8 mouse cellular contexts compared by ENCODE assay signal in genomic region chr3:88758045-88758500, GRCm38 (mm10). TPM values are rescaled to one million over a fixed set of nuclear protein-coding genes. Genes with fewer than 3 reads are reported as not detected.
A peak's percentile ranks its signal among the peaks of the same experiment; 100 is the strongest.
DNase-seq lines count a peak whose midpoint lies in the region; ATAC-seq and TF ChIP-seq lines count a peak whose summit lies in the region.

No protein-coding gene starts in this region.

- ATAC-seq in hindbrain, embryonic 14.5 days (ENCODE audit: low FRiP score): peak; percentile 84
- peak; percentile 85 for ATAC-seq in lung, postnatal 0 days

- DNase-seq in MEL (ENCODE audit: low read depth, low spot score): peak; percentile 71
- peak; percentile 65 to 68 for DNase-seq in cerebellum, postnatal 36 days
- peak; percentile 53 for DNase-seq in gastrocnemius, adult 18-20 months (ENCODE audit: low spot score)
- DNase-seq in hindbrain, embryonic 14.5 days (ENCODE audit: low spot score): peak; percentile 78
- DNase-seq in layer of hippocampus, postnatal 36 days: peak; percentile 82 to 89
- peak; percentile 84 for DNase-seq in lung, postnatal 0 days (ENCODE audit: low spot score)
- DNase-seq in right cerebral cortex, adult 2 months (ENCODE audit: low spot score in 2 of 2): peak; percentile 75 to 84
- no peak for DNase-seq in spleen, postnatal 10 days (ENCODE audit: low spot score in 2 of 2)

- H3K9ac ChIP-seq in MEL (ENCODE audit: control insufficient read depth, low read depth, low read length, poor library complexity, severe bottlenecking): peak overlapping the region; percentile 43
- H3K9ac ChIP-seq in hindbrain, embryonic 14.5 days: 0 out of 2 replicates have a peak overlapping the region, but pooled peaks have one; percentile 21
- no peak overlapping the region; the same call in 1 of the 2 replicates for H3K9ac ChIP-seq in lung, postnatal 0 days (replicated peaks; ENCODE audit: low read depth)

- peaks cover 0 to 13% of the 10 kb centered on the region in 2 experiments; a peak in 2 of 4 replicates for H3K36me3 ChIP-seq in MEL (ENCODE audit: control insufficient read depth in 1 of 2, insufficient read depth in 2 of 2, low read length in 2 of 2)
- peaks cover 92% of the 10 kb centered on the region for H3K36me3 ChIP-seq in hindbrain, embryonic 14.5 days (replicated peaks; ENCODE audit: control insufficient read depth, insufficient read depth)
- H3K36me3 ChIP-seq in lung, postnatal 0 days (ENCODE audit: insufficient read depth, low read length): no peaks in the 10 kb centered on the region

- no peaks in the 10 kb centered on the region for H3K9me3 ChIP-seq in MEL (replicated peaks; ENCODE audit: insufficient read depth, low read length)
- no peaks in the 10 kb centered on the region for H3K9me3 ChIP-seq in hindbrain, embryonic 14.5 days (ENCODE audit: control insufficient read depth, low read length)
- no peaks in the 10 kb centered on the region for H3K9me3 ChIP-seq in lung, postnatal 0 days (ENCODE audit: low read length)

- TF ChIP-seq CTCF in MEL (IDR thresholded peaks at IDR 0.05 in 2 of 3, conservative IDR thresholded peaks at IDR 0.05 in 1 of 3; ENCODE audit: control insufficient read depth in 1 of 3, insufficient read depth in 1 of 3, low read depth in 2 of 3, low read length in 3 of 3, poor library complexity in 1 of 3, severe bottlenecking in 1 of 3): no peak
- TF ChIP-seq CTCF in lung, postnatal 0 days (IDR thresholded peaks at IDR 0.05): no peak

- H3K4me3 ChIP-seq in MEL (ENCODE audit: control insufficient read depth in 1 of 2, insufficient read depth in 1 of 2, low read depth in 2 of 2, low read length in 2 of 2): peak overlapping the region; percentile 17 to 31; a peak in 3 of 4 replicates
- H3K4me3 ChIP-seq in hindbrain, embryonic 14.5 days (replicated peaks; ENCODE audit: low read length): no peak overlapping the region
- H3K4me3 ChIP-seq in lung, postnatal 0 days (ENCODE audit: low read depth, low read length): no peak overlapping the region

- no peak for TF ChIP-seq RAD21 in MEL (IDR thresholded peaks at IDR 0.05; ENCODE audit: low read depth, low read length)

- peak overlapping the region; percentile 17 for H3K4me2 ChIP-seq in hindbrain, embryonic 14.5 days (replicated peaks)
- H3K4me2 ChIP-seq in lung, postnatal 0 days (replicated peaks; ENCODE audit: low read depth, low read length): peak overlapping the region; percentile 33

- WGBS in hindbrain, embryonic 14.5 days: 5% methylated on average over 5 of the region's 5 CpGs
- WGBS in lung, postnatal 0 days: 4% methylated on average over 5 of the region's 5 CpGs

- H3K27ac ChIP-seq in MEL (ENCODE audit: control insufficient read depth, low read depth, low read length): peak overlapping the region; percentile 31
- H3K27ac ChIP-seq in hindbrain, embryonic 14.5 days: peak overlapping the region; percentile 83
- H3K27ac ChIP-seq in lung, postnatal 0 days (ENCODE audit: low read length): peak overlapping the region; percentile 55

- no peak for TF ChIP-seq POLR2A in MEL (IDR thresholded peaks at IDR 0.05; ENCODE audit: control insufficient read depth in 1 of 2, insufficient read depth in 1 of 2, low read depth in 1 of 2, low read length in 2 of 2, poor library complexity in 1 of 2)

- no peaks in the 10 kb centered on the region for H3K79me2 ChIP-seq in MEL (ENCODE audit: control insufficient read depth, insufficient read depth, low read length, poor library complexity)

- TF ChIP-seq EP300 in MEL (IDR thresholded peaks at IDR 0.05; ENCODE audit: low read depth in 1 of 2, low read length in 2 of 2): peak; percentile 72 to 76
- no peak for TF ChIP-seq EP300 in lung, postnatal 0 days (IDR thresholded peaks at IDR 0.05)

- H3K4me1 ChIP-seq in MEL (ENCODE audit: control insufficient read depth in 1 of 2, insufficient read depth in 2 of 2, low read length in 2 of 2): peaks cover 8 to 14% of the 10 kb centered on the region in 2 experiments; a peak in 3 of 4 replicates
- peaks cover 32% of the 10 kb centered on the region for H3K4me1 ChIP-seq in hindbrain, embryonic 14.5 days (replicated peaks; ENCODE audit: control insufficient read depth, insufficient read depth, low read length)
- peaks cover 9% of the 10 kb centered on the region; the same call in 1 of the 2 replicates for H3K4me1 ChIP-seq in lung, postnatal 0 days (ENCODE audit: insufficient read depth, low read depth, low read length)

- H3K27me3 ChIP-seq in MEL (ENCODE audit: control insufficient read depth in 1 of 2, insufficient read depth in 2 of 2, low read length in 2 of 2): no peaks in the 10 kb centered on the region
- H3K27me3 ChIP-seq in hindbrain, embryonic 14.5 days (ENCODE audit: control insufficient read depth, insufficient read depth, low read length): no peaks in the 10 kb centered on the region
- no peaks in the 10 kb centered on the region for H3K27me3 ChIP-seq in lung, postnatal 0 days (replicated peaks; ENCODE audit: insufficient read depth, low read length)

TF ChIP-seq in MEL, 35 proteins besides CTCF, POLR2A, EP300 and RAD21:
- no peak for TF ChIP-seq MYB (IDR thresholded peaks at IDR 0.05; ENCODE audit: low read depth, low read length)
- TF ChIP-seq NELFE (IDR thresholded peaks at IDR 0.05; ENCODE audit: low read depth, low read length): no peak
- TF ChIP-seq MXI1 (IDR thresholded peaks at IDR 0.05; ENCODE audit: low read depth, low read length): no peak
- TF ChIP-seq ZKSCAN1 (IDR thresholded peaks at IDR 0.05; ENCODE audit: low read depth, low read length): no peak
- TF ChIP-seq USF1 (IDR thresholded peaks at IDR 0.05; ENCODE audit: low read depth, low read length): no peak
- no peak; the same call in 1 of the 2 replicates for TF ChIP-seq CHD2 (IDR thresholded peaks at IDR 0.05; ENCODE audit: low read length)
- no peak for TF ChIP-seq JUND (IDR thresholded peaks at IDR 0.05; ENCODE audit: low read depth, low read length)
- no peak for TF ChIP-seq ZMIZ1 (IDR thresholded peaks at IDR 0.05; ENCODE audit: low read depth, low read length)
- peak; percentile 70; the same call in 1 of the 2 replicates for TF ChIP-seq RCOR1 (IDR thresholded peaks at IDR 0.05; ENCODE audit: low read depth, low read length)
- peak; percentile 78 for TF ChIP-seq GATA1 (IDR thresholded peaks at IDR 0.05; ENCODE audit: low read depth, low read length)
- TF ChIP-seq SIN3A (IDR thresholded peaks at IDR 0.05; ENCODE audit: low read length): 0 out of 2 replicates have a peak, but pooled peaks have one; percentile 31
- TF ChIP-seq BHLHE40 (IDR thresholded peaks at IDR 0.05; ENCODE audit: borderline replicate concordance, low read depth, low read length): no peak
- TF ChIP-seq MYC (IDR thresholded peaks at IDR 0.05; ENCODE audit: low read depth, low read length): no peak
- peak; percentile 92 for TF ChIP-seq TAL1 (IDR thresholded peaks at IDR 0.05; ENCODE audit: low read length)
- no peak for TF ChIP-seq POLR2AphosphoS2 (IDR thresholded peaks at IDR 0.05; ENCODE audit: low read length)
- TF ChIP-seq MAZ (IDR thresholded peaks at IDR 0.05; ENCODE audit: low read depth, low read length): no peak
- 0 out of 2 replicates have a peak, but pooled peaks have one; percentile 41 for TF ChIP-seq UBTF (IDR thresholded peaks at IDR 0.05; ENCODE audit: borderline replicate concordance, insufficient read depth, low read depth, low read length)
- TF ChIP-seq TBP (IDR thresholded peaks at IDR 0.05; ENCODE audit: low read depth, low read length): peak; percentile 87
- TF ChIP-seq MEF2A (IDR thresholded peaks at IDR 0.05; ENCODE audit: extremely low read depth, insufficient replicate concordance, low read depth, low read length, poor library complexity, severe bottlenecking): no peak
- TF ChIP-seq ZC3H11A (IDR thresholded peaks at IDR 0.05; ENCODE audit: low read depth, low read length): no peak
- TF ChIP-seq MAFK (IDR thresholded peaks at IDR 0.05; ENCODE audit: borderline replicate concordance, low read depth, low read length): no peak
- TF ChIP-seq KAT2A (conservative IDR thresholded peaks at IDR 0.05; ENCODE audit: low read depth, low read length): no peak
- peak; percentile 69 for TF ChIP-seq TCF12 (IDR thresholded peaks at IDR 0.05; ENCODE audit: low read depth, low read length)
- TF ChIP-seq GABPA (IDR thresholded peaks at IDR 0.05; ENCODE audit: low read depth, low read length): no peak

RNA-seq across cellular contexts. Expression of gene Syt11, which starts 16.9 kb away (rescaled TPM):
- 0.19 and 0.56 TPM in 2 replicates for total RNA-seq in MEL (2012; rRNA removed)
- polyA plus RNA-seq in MEL (2012; ENCODE audit: insufficient read depth in 1 of 2, insufficient read length in 2 of 2, low read depth in 1 of 2, low replicate concordance in 2 of 2, missing spikeins in 1 of 2): 1 to 10 TPM in 1 of 2 experiments, not detected in 1; 1.4 TPM
- total RNA-seq in gastrocnemius, adult 18-20 months (2021): 1 to 10 TPM; 3.7 to 4.6 TPM
- 207 and 233 TPM in 2 replicates for polyA plus RNA-seq in hindbrain, embryonic 14.5 days (2014; fragmentation: Nextera tagmentation; extraction: Ambion mirVana)
- total RNA-seq in layer of hippocampus, postnatal 36 days (2021): 100 to 1,000 TPM; 483 to 524 TPM
- polyA plus RNA-seq in lung, postnatal 0 days (2015; fragmentation: Nextera tagmentation; extraction: Ambion mirVana): 4.9 and 5.6 TPM in 2 replicates

RNA-seq across cellular contexts. Expression of gene Rit1, which starts 41.4 kb away (rescaled TPM):
- total RNA-seq in MEL (2012; rRNA removed): 28.7 and 38.6 TPM in 2 replicates
- polyA plus RNA-seq in MEL (2012; ENCODE audit: insufficient read depth in 1 of 2, insufficient read length in 2 of 2, low read depth in 1 of 2, low replicate concordance in 2 of 2, missing spikeins in 1 of 2): 10 to 100 TPM in 1 of 2 experiments, not detected in 1; 34.1 TPM
- 10 to 100 TPM; 18.0 to 22.4 TPM for total RNA-seq in gastrocnemius, adult 18-20 months (2021)
- polyA plus RNA-seq in hindbrain, embryonic 14.5 days (2014; fragmentation: Nextera tagmentation; extraction: Ambion mirVana): 66.4 and 66.6 TPM in 2 replicates
- total RNA-seq in layer of hippocampus, postnatal 36 days (2021): 10 to 100 TPM; 44.4 to 50.3 TPM
- 88.6 and 98.4 TPM in 2 replicates for polyA plus RNA-seq in lung, postnatal 0 days (2015; fragmentation: Nextera tagmentation; extraction: Ambion mirVana)

Comparison
In these comparisons a context has a peak if more than half of its experiments do, and no peak if none do; other contexts are left out.
1. DNase-seq: peak in MEL (single experiment), cerebellum, postnatal 36 days (2 of 2), gastrocnemius, adult 18-20 months (single experiment), hindbrain, embryonic 14.5 days (single experiment), layer of hippocampus, postnatal 36 days (2 of 2), lung, postnatal 0 days (single experiment) and right cerebral cortex, adult 2 months (2 of 2); none in spleen, postnatal 10 days (0 of 2).
2. H3K27ac ChIP-seq: peak in every context shown above with its lines; median percentile 83 in hindbrain, embryonic 14.5 days; 55 in lung, postnatal 0 days; 31 in MEL.
3. H3K4me3 ChIP-seq: peak in MEL (2 of 2); none in hindbrain, embryonic 14.5 days (single experiment) and lung, postnatal 0 days (single experiment).
4. RNA of gene Syt11, which starts 16.9 kb away (total RNA-seq): 483 to 524 TPM in layer of hippocampus, postnatal 36 days; 3.7 to 4.6 TPM in gastrocnemius, adult 18-20 months and 0.19 to 0.56 TPM in MEL; every median in the first group is over 10 times any median in the second.